Mouse (Mus musculus) thymus, postnatal 36 days (tissue): Measurements from ENCODE around the gene Akap6.

Experiments used
- DNase-seq, 2 experiments: peaks; one replicate each; pipeline ENCODE4 v3.0.0; 2022; ENCODE audit warnings: mixed read lengths in 2 of 2

Akap6 gene

DNA sequence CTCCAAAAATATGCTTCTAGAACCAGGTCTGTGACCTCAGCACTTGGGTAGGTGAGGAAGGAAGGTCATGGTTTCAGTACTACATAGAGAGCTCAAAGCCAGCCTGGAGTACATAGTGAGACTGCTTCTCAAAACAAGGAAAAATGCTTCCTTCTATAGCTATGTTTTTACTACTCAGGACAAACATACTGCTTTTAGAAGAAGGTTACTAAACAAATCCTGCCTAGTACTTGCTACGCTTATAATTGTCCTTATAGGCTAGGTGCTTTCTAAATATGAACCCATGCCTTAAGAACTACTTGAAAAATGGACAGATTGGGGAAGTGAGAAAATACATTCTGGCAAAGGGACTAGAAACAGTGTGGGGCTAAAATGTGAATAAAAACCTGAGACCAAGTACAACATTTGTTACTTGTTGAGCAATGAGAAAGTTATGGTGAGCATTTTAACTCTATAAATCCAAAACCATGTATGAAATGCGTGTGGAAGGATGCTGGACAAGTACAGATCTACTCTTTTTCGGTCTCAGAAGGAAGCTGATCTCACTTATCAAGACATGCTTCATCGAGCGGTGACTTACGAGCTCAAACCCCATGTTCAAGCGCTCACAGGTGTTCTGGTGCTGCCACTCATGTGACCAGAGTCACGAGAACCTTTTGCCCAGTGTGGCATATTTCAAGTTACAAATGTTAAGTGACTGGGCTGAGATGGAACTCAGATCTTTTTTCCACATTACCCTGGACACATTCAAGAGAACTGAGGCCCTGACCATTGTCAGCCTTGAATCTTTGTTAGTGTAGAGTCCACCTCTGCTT lies 469.2 kb downstream of the Akap6 start:
- no peak for DNase-seq

DNA sequence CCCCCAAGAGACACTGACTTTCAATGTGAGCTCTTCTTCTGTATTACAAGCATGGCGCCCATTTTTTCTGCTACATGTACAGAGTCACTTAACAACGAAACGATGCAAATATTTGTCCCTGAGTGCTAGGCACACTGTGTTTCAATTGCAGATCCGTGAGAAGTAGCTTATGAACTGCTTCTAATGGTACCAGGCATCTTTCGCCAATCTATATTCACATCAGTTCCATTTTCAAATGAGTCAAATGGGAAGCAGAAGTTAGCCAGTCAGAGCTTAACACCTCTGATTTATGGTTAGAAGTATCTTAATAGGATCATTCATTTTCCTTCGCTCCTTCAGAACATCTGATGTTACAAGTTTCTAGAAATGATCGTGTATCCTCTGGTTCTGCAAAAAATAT lies 492.3 kb downstream of the Akap6 start:
- DNase-seq = no peak

DNA sequence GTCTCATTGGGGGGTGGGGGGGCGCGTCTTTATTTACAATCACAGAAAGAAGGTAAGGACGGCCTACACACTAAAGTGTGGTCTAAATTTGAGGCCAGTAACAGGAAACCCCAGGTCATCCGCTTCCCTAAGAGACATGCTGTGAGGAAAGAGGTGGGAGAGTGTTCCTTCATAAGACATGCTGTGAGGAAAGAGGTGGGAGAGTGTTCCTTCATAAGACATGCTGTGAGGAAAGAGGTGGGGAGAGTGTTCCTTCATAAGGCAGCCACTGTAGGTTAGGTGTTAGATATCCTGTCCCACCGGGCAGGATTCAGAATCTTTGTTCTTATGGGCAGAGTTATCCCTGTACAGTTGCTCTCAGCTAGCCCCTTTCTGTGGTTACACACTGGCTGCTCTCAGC lies 494.5 kb downstream of the Akap6 start:
- DNase-seq = no peak
